Mouse (Mus musculus) spleen, embryonic (tissue): ENCODE results near the gene Slc5a5.

Source experiments
- CTCF ChIA-PET: fragments of 350-600 bp; sonication (Branson Sonifier 250); formaldehyde crosslinking; loops from one replicate; lab custom pipeline; 2022; lab: Charles Lee

Gene Slc5a5

GRCm38 (mm10) chr8:70857516-70857915 is 35.0 kb downstream of the Slc5a5 start:
- CTCF ChIA-PET = interaction anchor here (0.9 kb wide), 1 partner anchor 11 kb away, joined by 3 read pairs; no protein-coding TSS in a partner anchor

GRCm38 (mm10) chr8:70856541-70857197 is 35.9 kb downstream of the Slc5a5 start:
- CTCF ChIA-PET = interaction anchor here (0.9 kb wide), 1 partner anchor 10 kb away, joined by 3 read pairs; no protein-coding TSS in a partner anchor

GRCm38 (mm10) chr8:70856028-70856427 is 36.5 kb downstream of the Slc5a5 start:
- CTCF ChIA-PET = no interaction called here

- CTCF ChIA-PET = no interaction called here
Measured at GRCm38 (mm10) chr8:70853863-70854262, 38.7 kb downstream of the Slc5a5 start.

GRCm38 (mm10) chr8:70852595-70853231 is 39.8 kb downstream of the Slc5a5 start:
- CTCF ChIA-PET = interaction anchor here (0.6 to 0.7 kb wide), 2 partner anchors 222 to 290 kb away, joined by 3 to 9 read pairs; no protein-coding TSS in a partner anchor

- CTCF ChIA-PET = no interaction called here
Measured at GRCm38 (mm10) chr8:70851837-70852236, 40.7 kb downstream of the Slc5a5 start.

GRCm38 (mm10) chr8:70850947-70851346 is 41.6 kb downstream of the Slc5a5 start:
- CTCF ChIA-PET = no interaction called here

- CTCF ChIA-PET = no interaction called here
Measured at GRCm38 (mm10) chr8:70850132-70850845, 42.3 kb downstream of the Slc5a5 start.

GRCm38 (mm10) chr8:70849333-70849990 is 43.1 kb downstream of the Slc5a5 start:
- CTCF ChIA-PET = no interaction called here

GRCm38 (mm10) chr8:70846371-70847154 is 46.0 kb downstream of the Slc5a5 start:
- CTCF ChIA-PET = interaction anchor here (0.6 to 0.7 kb wide), 2 partner anchors 11 to 18 kb away, joined by 3 read pairs; no protein-coding TSS in a partner anchor

GRCm38 (mm10) chr8:70845108-70845507 is 47.4 kb downstream of the Slc5a5 start:
- CTCF ChIA-PET = interaction anchor here (0.5 to 1.9 kb wide), 7 partner anchors 10 to 114 kb away, joined by 3 to 17 read pairs (median 4); no protein-coding TSS in a partner anchor

GRCm38 (mm10) chr8:70844523-70844922 is 48.0 kb downstream of the Slc5a5 start:
- CTCF ChIA-PET = interaction anchor here (0.7 to 1.9 kb wide), 4 partner anchors 10 to 24 kb away, joined by 3 to 12 read pairs (median 4); no protein-coding TSS in a partner anchor

- CTCF ChIA-PET = interaction anchor here (0.6 to 1.9 kb wide), 3 partner anchors 22 to 26 kb away, joined by 4 to 12 read pairs (median 11); no protein-coding TSS in a partner anchor
Measured at GRCm38 (mm10) chr8:70843941-70844340, 48.6 kb downstream of the Slc5a5 start.

- CTCF ChIA-PET = interaction anchor here (0.6 to 1.9 kb wide), 2 partner anchors 25 kb away, joined by 11 to 12 read pairs; no protein-coding TSS in a partner anchor
Measured at GRCm38 (mm10) chr8:70843214-70843773, 49.3 kb downstream of the Slc5a5 start.

- CTCF ChIA-PET = no interaction called here
Measured at GRCm38 (mm10) chr8:70842484-70842883, 50.1 kb downstream of the Slc5a5 start.

- CTCF ChIA-PET = no interaction called here
Measured at GRCm38 (mm10) chr8:70841147-70842072, 51.1 kb downstream of the Slc5a5 start.

- CTCF ChIA-PET = interaction anchor here (0.7 to 1.6 kb wide), 3 partner anchors 8 to 78 kb away, joined by 3 to 6 read pairs (median 4); no protein-coding TSS in a partner anchor
Measured at GRCm38 (mm10) chr8:70840590-70840989, 52.0 kb downstream of the Slc5a5 start.
